Mouse (Mus musculus) forebrain, embryonic 16.5 days (tissue): ENCODE measurements around the gene Trak2. TPM values are rescaled to one million over a fixed set of nuclear protein-coding genes. Genes with fewer than 3 reads are reported as not detected.

ENCODE experiments used
- ATAC-seq: fragments of 200-750 bp; cut with Nextera tagmentation; 2 replicates; pipeline ENCODE4 v1.8.0; 2017; ENCODE audit warnings: mild to moderate bottlenecking, moderate library complexity
- H3K27ac ChIP-seq: fragments of 300-500 bp; sonication (generic); 2 replicates; pipeline ENCODE4 v1.5.1; 2014; ENCODE audit warnings: low read length, control low read depth
- H3K27me3 ChIP-seq: fragments of 300-500 bp; sonication (generic); replicated peaks from 2 replicates; pipeline ENCODE4 v1.6.1; 2014; ENCODE audit warnings: low read length; ENCODE audit not compliant: control insufficient read depth, insufficient read depth
- H3K36me3 ChIP-seq: fragments of 300-500 bp; sonication (generic); 2 replicates; pipeline ENCODE4 v1.6.1; 2014; ENCODE audit not compliant: control insufficient read depth, insufficient read depth
- H3K4me1 ChIP-seq: fragments of 300-500 bp; sonication (generic); replicated peaks from 2 replicates; pipeline ENCODE4 v1.6.1; 2014; ENCODE audit warnings: low read length; ENCODE audit not compliant: control insufficient read depth, insufficient read depth
- H3K4me2 ChIP-seq: fragments of 300-500 bp; sonication (generic); 2 replicates; pipeline ENCODE4 v1.6.1; 2014; ENCODE audit warnings: mild to moderate bottlenecking, low read length, control low read depth
- H3K4me3 ChIP-seq: fragments of 300-500 bp; sonication (generic); replicated peaks from 2 replicates; pipeline ENCODE4 v1.5.1; 2014; ENCODE audit warnings: mild to moderate bottlenecking, low read length, control low read depth
- H3K9ac ChIP-seq: fragments of 300-500 bp; sonication (generic); replicated peaks from 2 replicates; pipeline ENCODE4 v1.6.1; 2014; ENCODE audit warnings: low read depth, low read length, control low read depth
- H3K9me3 ChIP-seq: fragments of 300-500 bp; sonication (generic); 2 replicates; pipeline ENCODE4 v1.6.1; 2016; ENCODE audit warnings: low read length; ENCODE audit not compliant: control insufficient read depth
- WGBS: fragments of 180-500 bp; shearing (Covaris S2); extraction: QIAGEN DNeasy Blood & Tissue Kit; methylation state at CpG from one replicate; pipeline ENCODE4 v1.1.7; 2014; 5-methylcytosine and 5-hydroxymethylcytosine counted together
- polyA plus RNA-seq: library from polyadenylated mRNA; unstranded; fragments of >200 nt; fragmentation: Nextera tagmentation; extraction: Ambion mirVana; gene quantifications from 2 replicates; pipeline ENCODE4 v1.2.1, GENCODE M21; 2015

Trak2 gene
- polyA plus RNA-seq, 1 experiment from 2014 or later = 24.0 TPM

GRCm38 (mm10) chr1:58946718-58947117 lies 26.5 kb downstream of the Trak2 start:
- Histone ChIP-seq H3K27me3 (no peaks in the 10 kb centered on the region), H3K9ac (no peak overlapping the region), H3K4me1 (no peaks in the 10 kb centered on the region), H3K4me3 (no peak overlapping the region), H3K36me3 (peaks cover 11% of the 10 kb centered on the region), H3K4me2 (no peak overlapping the region), H3K27ac (no peak overlapping the region), H3K9me3 (no peaks in the 10 kb centered on the region)
- ATAC-seq = no peak
- 94% methylated on average over 9 of the region's 9 CpGs for WGBS

- Histone ChIP-seq H3K9ac (no peak overlapping the region), H3K4me1 (no peaks in the 10 kb centered on the region), H3K36me3 (peaks cover 11% of the 10 kb centered on the region), H3K4me3 (no peak overlapping the region), H3K27me3 (no peaks in the 10 kb centered on the region), H3K27ac (no peak overlapping the region), H3K4me2 (no peak overlapping the region), H3K9me3 (no peaks in the 10 kb centered on the region)
- 92% methylated on average over 7 of the region's 7 CpGs for WGBS
- ATAC-seq = no peak
These were observed 27.1 kb downstream of the Trak2 start for GRCm38 (mm10) chr1:58945960-58946670.

DNA sequence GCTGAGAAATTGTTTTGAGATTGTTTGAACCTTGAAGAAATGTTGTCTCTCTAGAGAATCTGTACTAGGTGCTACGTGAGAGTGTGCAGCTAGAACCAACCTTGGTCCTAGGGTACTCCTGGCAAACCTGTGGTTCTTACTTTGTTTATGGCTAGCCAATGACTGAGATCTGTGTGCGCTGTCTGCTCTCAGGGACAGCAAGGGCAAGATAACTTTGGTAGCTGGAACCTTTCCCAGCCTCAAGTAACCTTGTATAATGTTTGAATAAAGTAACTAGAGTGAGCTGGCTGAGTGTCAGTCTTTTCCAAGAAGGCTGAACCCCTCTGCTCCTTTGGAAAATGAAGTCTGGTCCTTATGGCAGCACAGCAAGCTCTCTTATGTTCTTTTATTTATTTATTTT lies 27.7 kb downstream of the Trak2 start:
- no peak overlapping the region for H3K4me2 ChIP-seq
- no peak overlapping the region for H3K27ac ChIP-seq
- H3K36me3 ChIP-seq = peaks cover 11% of the 10 kb centered on the region
- no peaks in the 10 kb centered on the region for H3K4me1 ChIP-seq
- ATAC-seq = no peak
- H3K27me3 ChIP-seq = no peaks in the 10 kb centered on the region
- H3K4me3 ChIP-seq = no peak overlapping the region
- H3K9me3 ChIP-seq = no peaks in the 10 kb centered on the region
- WGBS = 96% methylated on average over 2 of the region's 2 CpGs
- no peak overlapping the region for H3K9ac ChIP-seq

- Histone ChIP-seq H3K4me2 (no peak overlapping the region), H3K4me1 (no peaks in the 10 kb centered on the region), H3K36me3 (no peaks in the 10 kb centered on the region), H3K27ac (no peak overlapping the region), H3K27me3 (no peaks in the 10 kb centered on the region), H3K9me3 (no peaks in the 10 kb centered on the region), H3K4me3 (no peak overlapping the region), H3K9ac (no peak overlapping the region)
- no peak for ATAC-seq
- 98% methylated on average over 9 of the region's 9 CpGs for WGBS
These were observed 35.6 kb downstream of the Trak2 start for GRCm38 (mm10) chr1:58937606-58938099.

- Histone ChIP-seq H3K9ac (no peak overlapping the region), H3K36me3 (no peaks in the 10 kb centered on the region), H3K9me3 (no peaks in the 10 kb centered on the region), H3K4me2 (no peak overlapping the region), H3K4me3 (no peak overlapping the region), H3K27ac (no peak overlapping the region), H3K4me1 (no peaks in the 10 kb centered on the region), H3K27me3 (no peaks in the 10 kb centered on the region)
- 96% methylated on average over 10 of the region's 10 CpGs for WGBS
- ATAC-seq = no peak
These were observed 36.3 kb downstream of the Trak2 start for GRCm38 (mm10) chr1:58936746-58937605.

- Histone ChIP-seq H3K9ac (no peak overlapping the region), H3K4me2 (no peak overlapping the region), H3K36me3 (peaks cover 9% of the 10 kb centered on the region), H3K4me1 (no peaks in the 10 kb centered on the region), H3K27me3 (no peaks in the 10 kb centered on the region), H3K27ac (no peak overlapping the region), H3K9me3 (peaks cover 5% of the 10 kb centered on the region; the same call in 1 of the 2 replicates), H3K4me3 (no peak overlapping the region)
- WGBS = 97% methylated on average over 5 of the region's 5 CpGs
- no peak for ATAC-seq
These were observed 46.6 kb downstream of the Trak2 start for GRCm38 (mm10) chr1:58926664-58927063.

DNA sequence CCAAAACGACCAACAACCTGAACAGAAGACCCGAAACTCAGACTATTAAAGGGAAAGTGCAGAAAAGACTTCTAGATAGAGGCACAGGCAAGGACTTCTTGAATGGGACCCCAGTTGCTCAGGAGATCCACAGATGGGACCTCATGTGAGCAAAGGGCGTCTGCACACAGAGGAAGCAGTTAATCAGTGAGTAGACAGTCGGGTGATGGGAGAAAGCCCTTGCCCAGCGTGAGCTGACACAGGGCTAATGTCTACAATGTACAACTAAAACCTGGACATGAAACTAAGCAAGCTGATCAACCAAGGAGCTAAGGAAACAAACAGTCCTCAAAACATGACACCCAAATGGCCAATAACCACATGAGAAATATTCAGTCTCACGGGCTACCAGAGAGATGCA lies 55.7 kb downstream of the Trak2 start:
- Histone ChIP-seq H3K9ac (no peak overlapping the region), H3K36me3 (peaks cover 40% of the 10 kb centered on the region), H3K27me3 (no peaks in the 10 kb centered on the region), H3K27ac (no peak overlapping the region), H3K4me3 (no peak overlapping the region), H3K9me3 (no peaks in the 10 kb centered on the region), H3K4me1 (no peaks in the 10 kb centered on the region), H3K4me2 (no peak overlapping the region)
- 89% methylated on average over 6 of the region's 6 CpGs for WGBS
- ATAC-seq = no peak

DNA sequence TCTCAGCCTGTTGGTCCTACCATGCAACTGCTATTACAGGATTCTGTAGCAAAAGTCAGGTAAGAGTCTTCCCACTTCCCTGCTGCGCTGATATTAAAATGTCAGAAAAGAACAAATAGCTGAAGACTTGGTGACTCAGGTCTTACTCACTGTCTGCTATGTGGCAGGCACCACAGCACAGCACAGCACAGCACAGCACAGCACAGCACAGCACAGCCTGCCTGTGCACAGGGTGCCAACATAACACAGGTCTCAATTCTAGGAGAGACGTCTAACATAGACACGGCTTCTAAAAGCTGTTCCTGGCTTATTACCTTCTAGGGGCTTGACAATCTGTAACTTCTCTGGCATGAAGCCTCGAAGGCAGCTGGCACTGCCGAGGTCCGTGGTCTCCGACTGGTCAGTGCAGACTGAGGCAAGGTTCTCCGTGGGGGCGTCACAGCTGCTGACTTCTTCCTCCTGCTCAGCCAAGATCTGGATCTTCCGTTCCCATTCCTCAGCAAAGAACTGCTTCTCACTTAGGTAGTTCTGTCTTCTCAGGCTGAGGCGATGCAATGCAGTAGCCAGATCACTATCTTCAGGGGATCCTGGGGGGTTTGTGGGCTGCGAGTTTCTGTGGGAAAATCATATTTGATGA lies 63.5 kb downstream of the Trak2 start:
- peaks cover 30% of the 10 kb centered on the region for H3K36me3 ChIP-seq

GRCm38 (mm10) chr1:58903681-58904080 lies 69.5 kb downstream of the Trak2 start:
- Histone ChIP-seq H3K9me3 (no peaks in the 10 kb centered on the region), H3K27me3 (no peaks in the 10 kb centered on the region), H3K27ac (no peak overlapping the region), H3K9ac (no peak overlapping the region), H3K4me1 (no peaks in the 10 kb centered on the region), H3K4me3 (no peak overlapping the region), H3K36me3 (peaks cover 16% of the 10 kb centered on the region), H3K4me2 (no peak overlapping the region)
- ATAC-seq = no peak
- WGBS = 92% methylated on average over 9 of the region's 9 CpGs

More for the DNA sequence above, 63.5 kb downstream of the Trak2 start:
- no peak for ATAC-seq
- no peak overlapping the region for H3K4me3 ChIP-seq
- no peaks in the 10 kb centered on the region for H3K4me1 ChIP-seq
- H3K9me3 ChIP-seq = no peaks in the 10 kb centered on the region
- H3K9ac ChIP-seq = no peak overlapping the region
- 94% methylated on average over 12 of the region's 12 CpGs for WGBS
- no peak overlapping the region for H3K27ac ChIP-seq
- no peaks in the 10 kb centered on the region for H3K27me3 ChIP-seq
- no peak overlapping the region for H3K4me2 ChIP-seq
